In the genomic region with DNA sequence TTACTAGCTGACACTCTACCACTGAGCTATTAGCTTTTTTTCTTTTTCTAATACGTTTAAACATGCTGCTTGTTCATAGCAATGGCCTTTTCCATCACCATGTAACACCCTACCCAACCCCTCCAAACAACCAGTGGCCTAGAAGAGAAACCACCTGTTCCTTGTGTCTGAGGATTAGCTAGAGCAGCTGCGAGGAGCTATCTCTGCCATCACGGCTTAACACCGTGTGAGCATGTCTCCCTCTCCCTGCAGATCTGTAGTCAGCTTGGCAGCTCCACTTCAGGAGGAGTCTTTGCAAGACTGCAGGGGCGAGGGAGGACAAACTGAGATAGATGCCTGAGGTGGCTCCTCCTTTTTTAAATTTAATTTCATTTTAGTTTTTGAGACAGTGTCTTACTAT, we compare ENCODE assay signal across 25 mouse cellular contexts. TPM values are rescaled to one million over a fixed set of nuclear protein-coding genes. Genes with fewer than 3 reads are reported as not detected.
"Had no signal": no experiment of that assay in that cellular context is flagged by ENCODE, and none has a peak within 500 bp of the region (broad histone marks: within the 10 kb centered on the region; RNA-seq: fewer than 3 reads in every experiment).

No protein-coding gene starts in this region.

- H3K4me1 ChIP-seq: liver, embryonic 15.5 days; lung, embryonic 15.5 days; midbrain, embryonic 13.5 days; midbrain, embryonic 15.5 days; neural tube, embryonic 13.5 days; neural tube, embryonic 15.5 days had no signal

- H3K4me3 ChIP-seq: liver, embryonic 15.5 days; lung, embryonic 15.5 days; megakaryocyte, embryonic 14.5 days; midbrain, embryonic 13.5 days; midbrain, embryonic 15.5 days; neural tube, embryonic 13.5 days; neural tube, embryonic 15.5 days had no signal

- H3K9ac ChIP-seq: liver, embryonic 15.5 days; liver, postnatal 0 days; lung, embryonic 15.5 days; midbrain, embryonic 13.5 days; midbrain, embryonic 15.5 days; neural tube, embryonic 13.5 days; neural tube, embryonic 15.5 days had no signal

- H3K9me3 ChIP-seq: liver, embryonic 15.5 days; lung, embryonic 15.5 days; megakaryocyte, embryonic 14.5 days; midbrain, embryonic 13.5 days; midbrain, embryonic 15.5 days; neural tube, embryonic 13.5 days; neural tube, embryonic 15.5 days had no signal

- H3K27me3 ChIP-seq: liver, embryonic 15.5 days; lung, embryonic 15.5 days; midbrain, embryonic 13.5 days; midbrain, embryonic 15.5 days; neural tube, embryonic 13.5 days; neural tube, embryonic 15.5 days had no signal

- ATAC-seq: liver, postnatal 0 days; lung, postnatal 0 days; midbrain, embryonic 13.5 days; midbrain, embryonic 15.5 days had no signal

- H3K4me2 ChIP-seq: liver, embryonic 15.5 days; lung, embryonic 15.5 days; midbrain, embryonic 11.5 days; midbrain, embryonic 13.5 days; midbrain, embryonic 15.5 days; neural tube, embryonic 13.5 days; neural tube, embryonic 15.5 days had no signal

- DNase-seq: liver, postnatal 0 days; lung, adult 2 months; lung, postnatal 14 days; lung, postnatal 36 days; right cerebral cortex, adult 18-20 months; right cerebral cortex, postnatal 25 days; right cerebral cortex, postnatal 4 days; spleen, adult 18-20 months; thymus, adult 18-20 months; thymus, postnatal 14 days; thymus, postnatal 36 days had no signal

- H3K36me3 ChIP-seq: liver, embryonic 15.5 days; lung, embryonic 15.5 days; midbrain, embryonic 13.5 days; midbrain, embryonic 15.5 days; neural tube, embryonic 13.5 days; neural tube, embryonic 15.5 days had no signal

- H3K27ac ChIP-seq: liver, embryonic 15.5 days; lung, embryonic 15.5 days; macrophage; midbrain, embryonic 13.5 days; midbrain, embryonic 15.5 days; neural tube, embryonic 13.5 days; neural tube, embryonic 15.5 days had no signal

RNA-seq across cellular contexts. Expression of gene Gja4, which starts 13.3 kb away (rescaled TPM):
- polyA plus RNA-seq: macrophage had no signal

RNA-seq across cellular contexts. Expression of gene Gjb3, which starts 30.1 kb away (rescaled TPM):
- polyA plus RNA-seq: macrophage; midbrain, embryonic 15.5 days; neural tube, embryonic 13.5 days; neural tube, embryonic 15.5 days had no signal

RNA-seq across cellular contexts. Expression of gene Gjb4, which starts 53.4 kb away (rescaled TPM):
- polyA plus RNA-seq: liver, embryonic 15.5 days; liver, postnatal 0 days; macrophage; midbrain, postnatal 0 days; neural tube, embryonic 11.5 days; neural tube, embryonic 13.5 days; neural tube, embryonic 15.5 days; stomach, embryonic 14.5 days; thymus, postnatal 0 days had no signal

RNA-seq across cellular contexts. Expression of gene Gjb5, which starts 57.5 kb away (rescaled TPM):
- polyA plus RNA-seq: macrophage had no signal
